Mouse (Mus musculus) brain, adult 2 months (tissue): ENCODE data around the gene Mgat4a.

Experiments
- DNase-seq: peaks from one replicate; pipeline ENCODE4 v3.0.0; 2011; ENCODE audit warnings: low read depth, low spot score

The Mgat4a gene

DNA sequence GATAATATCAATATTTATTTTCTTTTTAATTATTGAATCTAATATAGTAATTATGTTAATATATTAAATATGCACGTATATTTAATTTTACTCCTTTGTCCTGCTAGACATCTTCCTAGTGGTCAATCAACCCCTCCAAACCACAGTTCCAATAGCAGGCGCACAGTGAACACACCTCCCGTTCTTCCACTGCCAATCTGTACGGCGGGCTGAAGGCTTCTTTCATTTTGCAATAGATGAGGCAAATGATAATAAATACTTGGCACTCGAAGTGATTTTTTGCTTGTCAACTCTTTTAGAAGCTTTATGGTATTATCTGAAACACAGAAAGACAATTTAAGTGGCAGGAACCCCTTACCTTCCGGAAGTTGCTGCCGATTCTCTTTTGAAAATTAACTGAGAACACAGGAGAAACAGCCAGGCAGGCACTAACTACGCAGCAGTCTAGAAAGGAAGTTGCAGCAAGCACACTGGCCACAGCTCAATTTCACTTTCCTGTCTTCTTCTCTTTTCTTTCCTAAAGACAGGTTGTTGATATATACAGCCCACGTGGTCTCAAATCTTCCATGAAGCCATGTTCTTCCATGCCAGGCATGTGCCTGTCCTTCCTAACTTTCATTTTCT is 45.0 kb downstream of the Mgat4a start:
- no peak for DNase-seq

DNA sequence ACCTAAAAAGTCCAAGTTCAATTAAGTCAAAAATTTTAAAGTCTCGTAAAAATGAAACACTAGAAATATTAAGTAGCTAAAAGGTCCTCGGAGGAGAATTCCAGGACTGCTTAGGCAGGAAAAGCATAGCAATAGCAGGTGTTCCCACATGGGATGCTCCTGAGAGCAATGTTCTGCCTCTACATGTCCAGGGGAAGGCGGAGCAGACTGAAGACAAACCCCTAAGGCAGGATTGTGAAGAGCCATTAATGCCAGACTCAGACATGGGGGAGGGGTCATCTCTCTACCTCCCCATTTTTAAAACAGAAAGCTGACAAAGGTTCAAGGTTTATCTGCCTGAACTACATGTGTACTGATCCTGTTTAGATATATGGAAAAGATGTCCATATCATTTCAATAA is 45.7 kb downstream of the Mgat4a start:
- DNase-seq: no peak

DNA sequence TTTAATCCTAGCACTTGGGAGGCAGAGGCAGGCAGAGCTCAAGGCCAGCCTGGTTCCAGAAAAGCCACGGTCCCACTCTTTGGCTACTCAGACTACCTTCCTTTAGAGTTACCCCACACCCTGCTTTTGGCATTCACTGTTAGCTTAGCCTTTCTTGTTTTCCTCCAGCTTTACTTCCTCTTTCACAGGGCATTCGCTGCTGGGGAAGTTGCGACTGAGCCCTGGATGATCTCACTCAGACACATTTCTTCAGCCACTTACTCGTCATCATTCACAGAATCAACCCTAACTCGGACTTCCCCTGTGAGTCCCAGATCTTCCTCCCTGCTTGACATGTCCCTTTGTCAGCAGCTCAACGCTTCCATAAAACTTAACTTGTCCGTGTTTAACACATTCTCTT is 49.1 kb downstream of the Mgat4a start:
- peak; percentile 54 for DNase-seq

- no peak for DNase-seq
These were observed 50.1 kb downstream of the Mgat4a start for GRCm38 (mm10) chr1:37490691-37491212.

- DNase-seq: no peak
These were observed 52.3 kb downstream of the Mgat4a start for GRCm38 (mm10) chr1:37488531-37488930.

DNA sequence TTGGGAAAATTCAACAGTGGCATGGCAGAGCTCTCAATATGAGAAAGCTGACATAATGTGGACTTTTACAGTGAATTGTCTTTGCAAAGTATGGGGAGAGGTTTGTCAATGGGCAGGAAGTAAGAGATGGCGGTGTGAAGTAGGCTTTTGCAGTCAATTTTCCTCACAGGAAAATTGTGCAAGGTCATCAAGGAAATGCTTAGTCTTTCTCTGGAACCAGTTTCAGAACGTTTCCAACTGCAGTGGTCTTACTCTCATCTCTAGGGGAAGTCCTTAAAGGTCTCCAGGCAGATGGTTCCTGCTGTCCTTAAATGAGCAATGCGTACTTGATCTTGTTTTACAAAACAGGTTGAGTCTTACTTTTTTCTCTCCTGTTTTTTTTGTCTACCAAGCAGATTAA is 53.8 kb downstream of the Mgat4a start:
- no peak for DNase-seq

DNA sequence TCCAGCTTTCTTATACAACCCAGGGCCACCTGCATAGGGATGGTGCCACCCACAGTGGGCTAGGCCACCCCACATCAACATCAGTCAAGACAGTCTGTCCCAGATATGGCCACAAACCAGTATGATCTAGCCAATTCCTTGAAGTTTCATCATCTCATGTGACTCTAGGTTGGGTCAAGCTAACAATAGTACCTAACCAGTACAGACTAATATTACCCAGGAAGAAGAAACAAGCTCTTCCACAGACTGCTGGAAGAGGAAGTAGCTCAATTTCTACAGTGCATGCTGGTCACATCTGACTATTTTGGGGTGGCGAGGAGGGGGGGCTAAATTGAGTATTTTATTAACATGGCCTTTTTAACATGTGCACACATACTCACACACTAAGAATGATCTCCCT is 54.4 kb downstream of the Mgat4a start:
- no peak for DNase-seq

DNA sequence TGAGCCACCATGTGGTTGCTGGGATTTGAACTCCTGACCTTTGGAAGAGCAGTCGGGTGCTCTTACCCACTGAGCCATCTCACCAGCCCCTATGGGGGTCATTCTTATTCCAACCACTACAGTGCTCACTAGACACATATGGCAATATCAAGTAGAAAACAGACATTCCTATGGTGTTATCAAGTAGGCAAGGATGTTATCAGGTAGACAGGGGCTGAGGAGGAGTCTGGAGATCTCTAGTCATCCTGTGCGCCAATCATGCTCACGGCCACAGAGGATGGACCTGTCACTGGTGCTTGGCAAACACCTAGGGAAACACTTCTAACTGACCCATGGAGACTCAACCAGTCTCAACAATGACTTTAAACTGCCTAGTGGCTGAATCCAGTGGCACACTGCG is 56.2 kb downstream of the Mgat4a start:
- DNase-seq: no peak

DNA sequence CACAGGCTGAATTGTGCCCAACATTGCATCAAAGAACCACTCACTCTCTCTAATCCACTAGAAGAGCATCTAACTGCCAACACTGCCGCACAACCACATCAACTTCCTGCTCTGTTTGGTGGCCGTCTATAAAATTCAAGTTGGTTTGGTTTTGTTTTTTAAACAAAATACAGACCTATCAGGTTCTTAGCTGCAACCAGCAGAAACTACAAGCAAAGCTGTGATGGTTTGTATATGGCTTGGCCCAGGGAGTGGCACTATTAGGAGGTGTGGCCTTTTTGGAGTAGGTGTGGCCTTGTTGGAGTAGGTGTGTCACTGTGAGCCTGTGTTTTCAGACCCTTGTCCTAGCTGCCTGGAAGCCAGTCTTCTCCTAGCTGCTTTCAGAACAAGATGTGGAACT is 59.5 kb downstream of the Mgat4a start:
- no peak for DNase-seq

DNA sequence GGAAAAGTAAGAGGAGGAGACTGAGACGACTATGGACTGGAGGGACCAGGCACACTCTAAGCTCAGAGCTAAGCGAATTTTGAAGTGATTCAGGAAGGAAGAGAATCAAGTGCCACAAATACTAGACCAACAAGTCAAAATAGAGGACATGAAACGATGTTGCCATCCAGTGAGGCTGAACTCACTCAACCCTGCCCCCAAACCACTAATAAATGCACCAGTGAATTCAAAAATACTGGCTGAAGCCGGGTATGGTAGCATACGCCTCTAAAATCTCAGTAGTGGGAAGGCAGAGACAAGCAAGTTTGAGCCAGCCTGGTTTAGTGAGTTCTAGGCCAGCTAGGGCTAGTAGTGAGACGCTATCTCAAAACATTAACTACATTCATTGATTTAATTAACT is 60.1 kb downstream of the Mgat4a start:
- DNase-seq: no peak

GRCm38 (mm10) chr1:37479759-37480158 is 61.1 kb downstream of the Mgat4a start:
- no peak for DNase-seq

DNA sequence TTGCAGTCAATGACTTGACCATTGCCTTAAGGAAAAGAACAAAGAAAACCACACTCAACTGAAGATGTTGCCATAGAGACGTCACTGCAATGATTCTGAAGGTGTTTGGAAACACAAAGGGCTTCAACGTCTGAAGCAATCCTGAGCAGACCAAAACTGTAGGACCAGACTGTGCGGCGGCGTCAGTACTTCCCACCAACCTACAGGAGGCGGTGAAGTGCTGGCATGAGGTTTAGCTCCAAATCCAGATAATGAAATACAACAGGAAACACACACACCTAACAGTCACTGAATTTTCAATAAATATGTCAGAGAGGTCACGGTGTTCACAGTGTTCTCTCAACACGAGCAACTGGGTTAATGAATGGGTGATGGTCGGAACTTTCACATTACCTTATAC is 61.7 kb downstream of the Mgat4a start:
- DNase-seq: peak; percentile 46

DNA sequence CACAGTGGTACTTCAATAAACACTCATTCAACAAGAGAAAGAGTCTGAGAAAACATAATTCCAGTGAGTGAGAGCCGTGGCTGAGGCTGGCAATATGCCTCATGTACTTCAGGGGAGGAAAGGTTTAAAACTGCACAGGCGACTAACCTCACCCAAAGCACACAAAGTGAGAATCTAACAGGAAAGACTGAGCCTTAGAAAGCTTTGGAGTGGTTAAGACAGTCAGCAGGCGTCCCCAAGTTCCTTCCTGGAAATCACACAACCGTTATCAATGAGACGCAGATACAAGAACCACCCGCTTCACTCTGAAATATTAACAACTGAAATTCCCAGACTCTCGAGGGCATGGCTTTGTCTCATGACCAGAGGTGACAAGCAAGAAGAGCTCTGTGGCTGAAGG is 62.4 kb downstream of the Mgat4a start:
- DNase-seq: no peak

- no peak for DNase-seq
These were observed 62.9 kb downstream of the Mgat4a start for GRCm38 (mm10) chr1:37477928-37478327.

GRCm38 (mm10) chr1:37477250-37477649 is 63.6 kb downstream of the Mgat4a start:
- no peak for DNase-seq

DNA sequence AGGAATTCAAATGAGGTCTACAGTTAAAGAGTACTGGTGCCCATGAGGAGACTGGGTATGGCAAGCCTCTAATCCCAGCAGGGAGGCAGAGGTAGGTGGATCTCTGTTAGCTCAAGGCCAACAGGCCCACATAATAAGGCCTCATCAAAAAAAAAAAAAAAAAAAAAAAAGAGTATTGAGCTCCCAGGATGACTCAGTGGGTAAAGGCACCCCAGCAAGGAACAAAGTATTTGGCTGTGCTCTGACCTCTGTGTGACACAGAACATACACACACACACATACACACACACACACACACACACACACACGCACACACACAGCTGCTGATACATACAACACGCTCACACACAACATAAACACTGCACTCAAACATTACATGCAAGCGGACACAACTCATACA is 65.5 kb downstream of the Mgat4a start:
- no peak for DNase-seq

DNA sequence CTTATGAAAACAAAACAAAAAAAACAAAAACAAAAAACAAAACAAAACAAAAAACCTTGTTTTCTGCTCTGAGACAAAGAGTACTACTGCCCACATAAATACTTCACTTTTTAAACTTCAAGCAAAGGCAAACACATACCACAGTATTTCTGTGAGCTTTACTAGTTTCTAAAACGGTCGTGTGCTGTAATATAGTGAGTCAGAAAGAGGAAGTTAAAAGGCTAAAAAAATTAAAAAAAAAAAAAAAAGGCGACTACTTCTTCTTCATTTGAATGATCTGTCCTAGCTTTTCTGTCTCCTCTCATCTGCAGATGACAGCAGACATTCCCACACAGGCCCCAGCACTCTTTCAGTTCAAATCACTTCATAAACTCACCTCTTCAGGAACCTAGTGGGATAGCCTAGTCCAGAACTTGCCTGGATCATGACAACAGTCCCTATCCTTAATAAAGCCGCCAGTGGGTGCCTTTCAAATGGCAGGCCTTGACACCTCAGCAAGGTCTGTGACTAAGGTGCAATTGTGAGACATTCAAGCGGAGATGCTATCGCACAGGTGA is 66.1 kb downstream of the Mgat4a start:
- DNase-seq: no peak

DNA sequence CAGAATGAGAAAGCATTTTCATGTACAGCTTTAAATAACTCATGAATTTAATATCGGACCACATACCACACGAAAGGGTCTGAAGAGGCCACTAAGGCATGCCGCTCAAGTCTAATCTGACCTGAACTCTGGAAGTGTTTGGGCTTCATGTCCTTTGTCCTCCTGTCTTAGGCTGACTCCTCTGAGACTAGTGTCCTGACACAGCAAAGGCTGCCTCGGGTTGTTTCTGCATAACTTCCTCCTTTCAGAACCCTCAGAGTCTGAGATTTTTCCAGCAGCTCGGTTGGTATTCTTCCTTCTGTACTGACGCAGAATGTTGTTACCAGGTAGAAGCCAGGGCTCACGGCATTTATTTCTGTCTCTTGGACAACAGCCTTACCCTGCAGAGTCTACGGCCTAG is 66.8 kb downstream of the Mgat4a start:
- no peak for DNase-seq

DNA sequence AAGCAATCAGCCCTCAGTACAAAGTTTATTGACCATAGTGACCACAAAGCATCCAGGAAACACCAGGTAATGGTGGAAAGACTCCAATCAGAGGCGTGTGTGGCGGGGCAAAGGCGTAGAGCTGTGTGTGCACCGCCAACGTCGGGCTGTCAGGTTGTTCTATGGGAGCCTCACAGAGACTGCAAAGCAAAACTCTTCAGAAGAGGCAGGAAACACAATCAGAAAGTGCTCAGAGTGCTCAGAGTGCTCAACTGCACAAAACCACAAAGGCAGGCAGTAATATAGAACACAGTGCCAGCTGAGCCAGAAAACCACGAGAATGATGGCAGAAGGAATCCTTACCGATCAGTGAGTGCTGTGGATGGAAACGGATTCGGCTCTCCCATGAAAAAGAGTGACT is 67.6 kb downstream of the Mgat4a start:
- no peak for DNase-seq

- DNase-seq: peak; percentile 35
These were observed 69.4 kb downstream of the Mgat4a start for GRCm38 (mm10) chr1:37471179-37472148.

DNA sequence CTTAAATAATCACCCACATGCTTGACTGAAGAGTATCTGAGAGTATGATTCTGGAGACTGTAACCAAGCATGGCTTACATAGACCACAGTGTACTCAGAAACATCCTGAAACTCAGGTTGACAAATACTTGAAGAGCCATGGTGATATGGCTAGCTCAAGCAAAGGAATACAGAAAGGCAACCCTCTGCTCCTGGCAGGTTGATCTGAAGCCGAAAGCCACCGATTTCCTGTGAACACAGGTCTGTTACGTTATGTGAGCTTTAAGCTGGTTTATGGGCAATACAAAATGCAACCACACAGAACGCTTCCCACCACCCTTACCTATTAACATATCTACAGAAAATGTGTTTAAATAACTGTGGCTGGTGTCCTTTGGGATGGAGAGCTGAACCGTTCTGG is 71.8 kb downstream of the Mgat4a start:
- DNase-seq: no peak

GRCm38 (mm10) chr1:37467806-37468205 is 73.0 kb downstream of the Mgat4a start:
- peak; percentile 26 for DNase-seq
